Mouse (Mus musculus) cerebellum, postnatal 36 days (tissue): ENCODE data around the gene Ski.

Experiments used
- DNase-seq, 2 experiments: peaks; one replicate each; pipeline ENCODE4 v3.0.0; 2021 to 2022; ENCODE audit warnings: mixed read lengths in 2 of 2

Ski gene

GRCm38 (mm10) chr4:155234371-155235310 lies 12.2 kb upstream of the Ski start:
- peak in 1 of 2 experiments; percentile 28 for DNase-seq

GRCm38 (mm10) chr4:155233878-155234277 lies 11.5 kb upstream of the Ski start:
- peak; percentile 80 to 86 for DNase-seq

GRCm38 (mm10) chr4:155228461-155228860 lies 6.1 kb upstream of the Ski start:
- no peak for DNase-seq

- DNase-seq: no peak
Observed at GRCm38 (mm10) chr4:155227986-155228385, 5.6 kb upstream of the Ski start.

- no peak for DNase-seq
Observed at GRCm38 (mm10) chr4:155225918-155226317, 3.5 kb upstream of the Ski start.

- no peak for DNase-seq
Observed at GRCm38 (mm10) chr4:155223594-155224528, 1.5 kb upstream of the Ski start.

- DNase-seq: peak; percentile 100
Observed at GRCm38 (mm10) chr4:155222841-155223593, 625 bp upstream of the Ski start.

- peak; percentile 80 to 81 for DNase-seq
Observed at GRCm38 (mm10) chr4:155221599-155222551, 517 bp downstream of the Ski start.

- DNase-seq: no peak
Observed at GRCm38 (mm10) chr4:155221106-155221505, 1.3 kb downstream of the Ski start.

GRCm38 (mm10) chr4:155220213-155221100 lies 1.9 kb downstream of the Ski start:
- DNase-seq: no peak

- no peak for DNase-seq
Observed at GRCm38 (mm10) chr4:155219271-155220212, 2.9 kb downstream of the Ski start.

GRCm38 (mm10) chr4:155218104-155218732 lies 4.2 kb downstream of the Ski start:
- no peak for DNase-seq

GRCm38 (mm10) chr4:155217241-155218103 lies 4.9 kb downstream of the Ski start:
- no peak for DNase-seq

GRCm38 (mm10) chr4:155215773-155216630 lies 6.4 kb downstream of the Ski start:
- DNase-seq: no peak

- DNase-seq: no peak
Observed at GRCm38 (mm10) chr4:155215203-155215602, 7.2 kb downstream of the Ski start.

GRCm38 (mm10) chr4:155214793-155215192 lies 7.6 kb downstream of the Ski start:
- DNase-seq: no peak

GRCm38 (mm10) chr4:155214188-155214587 lies 8.2 kb downstream of the Ski start:
- DNase-seq: no peak
